Mouse (Mus musculus): ENCODE results near the gene Mknk2.
"Not testable (repeated sequence)": the region's sequence is repeated elsewhere in the genome, so short reads cannot be mapped to it uniquely, and the experiment has no call there.

The Mknk2 gene

GRCm38 (mm10) chr10:80650392-80650791 lies 27.5 kb downstream of the Mknk2 start:
- in situ Hi-C loops (cut with MboI, MseI), result no loop called here

DNA sequence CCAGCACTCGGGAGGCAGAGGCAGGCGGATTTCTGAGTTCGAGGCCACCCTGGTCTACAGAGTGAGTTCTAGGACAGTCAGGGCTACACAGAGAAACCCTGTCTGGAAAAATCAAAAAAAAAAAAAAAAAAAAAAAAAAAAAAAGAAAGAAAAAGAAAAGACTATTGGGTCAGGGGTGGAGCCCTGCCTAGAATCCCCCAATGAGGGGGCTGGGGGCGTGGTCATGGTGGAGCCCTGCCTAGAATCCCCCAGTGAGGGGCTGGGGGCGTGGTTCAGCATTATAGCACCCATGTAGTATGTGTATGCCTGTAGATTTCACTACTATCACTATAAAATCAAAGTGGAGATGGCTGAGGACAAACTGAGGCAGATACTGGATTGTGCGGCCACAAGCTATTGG lies 28.0 kb downstream of the Mknk2 start:
- in situ Hi-C loops (cut with MboI, MseI), result not testable (repeated sequence)

- in situ Hi-C loops (cut with MboI, MseI), result no loop called here
Measured at GRCm38 (mm10) chr10:80646936-80647335, 31.0 kb downstream of the Mknk2 start.

DNA sequence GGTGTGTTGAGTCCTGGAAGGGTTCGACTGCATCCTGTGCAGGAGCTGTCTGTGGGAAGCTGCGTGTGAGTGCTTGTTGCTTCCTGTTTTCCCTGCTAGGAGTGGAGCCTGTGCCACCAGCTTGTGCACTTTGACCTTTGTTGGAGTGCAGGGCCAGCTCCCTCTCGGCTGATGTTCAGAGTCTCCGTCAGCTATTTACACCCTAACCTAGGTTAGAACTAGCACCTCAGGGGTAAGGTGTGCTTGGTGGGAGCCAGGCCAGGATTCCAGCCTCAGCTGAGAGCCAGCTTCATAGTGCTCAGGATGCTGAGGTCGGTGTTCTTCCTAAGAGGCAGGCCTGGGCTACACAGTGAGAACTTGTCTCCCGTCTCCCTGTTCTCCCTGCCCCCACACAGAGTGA lies 42.6 kb downstream of the Mknk2 start:
- in situ Hi-C loops (cut with MboI, MseI), result loop anchor here (10.0 kb wide), 1 partner anchor 181 kb away; no protein-coding TSS in a partner anchor

GRCm38 (mm10) chr10:80628925-80629324 lies 49.0 kb downstream of the Mknk2 start:
- in situ Hi-C loops (cut with MboI, MseI), result loop anchor here (5.0 kb wide), 1 partner anchor 58 kb away; no protein-coding TSS in a partner anchor

DNA sequence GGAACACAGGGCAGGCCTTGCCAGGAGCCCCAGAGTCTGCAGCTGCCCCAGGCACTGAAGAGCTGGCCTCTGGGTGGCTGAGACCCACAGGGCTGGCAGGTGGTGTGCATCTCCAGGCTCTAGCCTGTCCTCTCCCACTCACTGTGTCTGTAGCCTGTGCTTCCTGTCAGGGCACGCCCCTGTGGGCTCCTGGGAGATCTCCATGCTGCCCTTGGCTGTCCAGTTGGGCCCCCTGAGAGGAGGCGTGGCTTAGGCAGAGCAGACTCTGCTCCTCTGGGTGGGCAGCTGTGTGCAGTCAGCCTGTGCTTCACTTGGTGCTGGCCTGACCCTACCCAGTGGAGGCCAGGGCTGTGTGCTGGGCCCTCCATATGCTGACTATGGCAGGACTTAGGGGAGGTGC lies 50.2 kb downstream of the Mknk2 start:
- in situ Hi-C loops (cut with MboI, MseI), result loop anchor here (5.0 kb wide), 1 partner anchor 60 kb away; no protein-coding TSS in a partner anchor

GRCm38 (mm10) chr10:80625764-80626163 lies 52.1 kb downstream of the Mknk2 start:
- in situ Hi-C loops (cut with MboI, MseI), result loop anchor here (5.0 kb wide), 1 partner anchor 62 kb away; no protein-coding TSS in a partner anchor

- in situ Hi-C loops (cut with MboI, MseI), result no loop called here
Measured at GRCm38 (mm10) chr10:80623457-80624191, 54.3 kb downstream of the Mknk2 start.

DNA sequence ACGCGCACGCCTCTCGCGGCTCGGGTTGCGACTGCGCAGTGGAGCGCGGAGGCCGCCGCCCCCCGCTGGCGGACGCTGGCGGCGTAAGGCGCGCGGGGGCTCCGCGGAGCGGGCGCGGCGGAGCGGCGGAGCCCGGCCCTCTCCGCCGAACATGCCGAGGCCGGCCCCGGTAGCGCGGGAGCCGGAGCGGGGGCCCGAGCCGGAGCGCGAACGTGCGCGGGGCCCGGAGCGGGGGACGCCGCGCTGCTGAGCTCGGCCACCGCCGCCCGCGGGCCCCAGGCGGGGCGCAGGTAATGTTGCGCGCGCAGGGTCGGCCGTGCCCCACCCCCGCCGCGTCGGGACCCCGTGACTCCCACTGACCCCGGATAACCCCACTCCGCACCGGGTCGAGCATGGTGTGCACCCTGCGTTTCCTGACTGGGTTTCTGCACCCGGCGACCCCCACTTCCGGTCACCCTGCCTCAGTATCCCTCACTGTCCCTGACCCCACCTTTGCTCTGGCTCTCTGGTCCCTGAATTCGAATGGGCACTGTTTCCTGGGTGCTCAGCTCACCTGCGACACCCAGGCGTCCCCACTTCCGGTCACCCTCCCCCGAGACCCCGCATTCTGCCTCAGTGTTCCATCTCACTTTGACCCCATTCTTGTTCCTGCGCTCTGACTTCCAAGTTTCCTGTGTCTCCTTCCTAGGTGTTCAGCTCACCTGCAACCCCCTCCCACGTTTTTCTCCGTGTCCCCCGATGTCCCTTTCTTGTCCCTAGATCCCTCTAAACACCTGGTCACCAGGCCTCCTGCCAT lies 55.1 kb downstream of the Mknk2 start, which contains the start of gene Csnk1g2:
Gene Csnk1g2 (plus strand): TSS at position 178 of the 796 bp plus-strand sequence.
- in situ Hi-C loops (cut with MboI, MseI), result no loop called here

DNA sequence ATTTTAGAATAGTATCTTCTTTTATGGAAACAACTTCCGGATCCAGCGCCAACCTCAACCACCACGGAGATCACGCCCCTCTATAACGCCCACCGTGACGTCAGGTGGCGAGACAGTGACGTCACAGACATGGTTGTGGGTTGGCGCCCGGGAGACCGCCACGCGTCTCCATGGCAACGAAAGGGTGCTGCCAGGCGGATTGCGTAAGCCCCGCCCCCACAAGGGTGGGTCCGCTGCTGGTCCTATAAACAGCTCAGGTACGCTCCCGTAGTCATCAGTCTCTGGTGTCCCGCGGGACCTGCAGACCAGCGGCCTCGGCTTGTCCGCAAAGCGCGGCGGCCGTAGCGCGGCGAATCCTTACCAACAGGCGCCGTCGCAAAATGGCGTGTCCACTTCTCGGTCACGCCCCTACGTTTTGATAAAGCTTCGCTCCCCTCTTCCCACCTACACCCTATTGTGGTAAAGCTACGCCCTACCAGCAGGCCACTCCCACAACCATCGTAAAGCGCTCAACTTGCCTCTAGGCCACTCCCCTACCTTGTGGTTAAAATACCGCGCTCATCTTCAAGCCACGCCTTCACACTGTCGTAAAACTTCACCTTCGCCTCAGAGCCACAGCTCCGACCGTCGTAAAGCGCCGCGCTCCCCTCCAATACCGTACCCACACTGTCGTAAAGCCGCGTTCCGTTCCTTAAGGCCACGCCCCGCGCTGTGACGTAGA lies 55.8 kb downstream of the Mknk2 start:
- in situ Hi-C loops (cut with MboI, MseI), result no loop called here

DNA sequence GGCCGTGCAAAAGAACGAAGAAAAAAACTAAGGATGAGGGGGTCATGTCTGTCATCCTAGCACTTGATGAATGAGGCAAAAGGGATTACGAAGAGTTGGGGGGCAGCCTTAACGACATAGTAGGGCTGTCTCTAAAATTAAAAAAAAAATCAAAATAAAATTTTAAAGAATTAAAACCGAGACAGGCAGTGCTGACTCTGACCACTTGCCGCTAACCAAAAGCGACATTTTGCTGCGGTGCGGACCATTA lies 56.3 kb downstream of the Mknk2 start:
- in situ Hi-C loops (cut with MboI, MseI), result no loop called here

DNA sequence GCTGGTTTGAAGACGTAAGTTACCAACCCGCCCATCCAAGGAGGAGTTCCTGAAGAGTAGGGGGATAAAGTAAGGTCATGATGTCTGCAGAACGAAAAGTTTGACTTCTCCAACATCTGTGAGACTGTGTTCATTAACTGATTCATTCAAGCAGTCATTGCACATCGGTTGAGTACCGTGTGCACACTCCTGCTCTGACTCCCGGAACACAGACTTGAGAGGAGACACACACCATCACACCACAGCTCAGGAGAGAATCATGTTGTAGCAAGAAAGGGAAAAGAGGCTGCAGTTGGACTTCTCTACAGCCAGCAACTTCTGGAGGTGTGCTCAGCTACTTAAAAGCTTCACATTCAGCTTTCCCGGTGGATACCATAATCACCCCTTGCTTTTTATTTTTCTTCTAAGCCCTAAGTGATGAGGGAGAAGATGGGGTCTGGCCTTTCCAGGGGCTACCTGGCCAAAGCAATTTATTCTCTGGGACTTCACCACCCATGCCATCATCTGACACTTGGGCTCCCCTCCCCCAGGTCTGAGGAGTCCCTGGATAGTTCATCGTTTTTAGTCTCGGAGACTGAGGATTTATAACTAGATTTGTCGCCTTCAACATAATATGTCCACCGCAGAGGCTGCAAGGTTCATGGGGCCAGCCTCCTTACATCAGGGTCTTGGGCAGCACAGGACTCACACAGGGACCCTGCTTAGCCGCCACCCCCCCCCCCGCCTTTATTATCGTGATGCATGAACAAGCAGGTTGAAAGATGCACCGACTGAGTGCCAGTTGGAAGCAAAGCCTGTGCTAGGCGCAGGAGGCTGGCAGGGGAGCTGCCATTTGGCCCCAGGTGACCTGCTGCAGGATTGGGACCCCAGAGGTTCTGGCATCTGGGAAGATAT lies 56.9 kb downstream of the Mknk2 start:
- in situ Hi-C loops (cut with MboI, MseI), result no loop called here

GRCm38 (mm10) chr10:80620365-80620764 lies 57.5 kb downstream of the Mknk2 start:
- in situ Hi-C loops (cut with MboI, MseI), result no loop called here

DNA sequence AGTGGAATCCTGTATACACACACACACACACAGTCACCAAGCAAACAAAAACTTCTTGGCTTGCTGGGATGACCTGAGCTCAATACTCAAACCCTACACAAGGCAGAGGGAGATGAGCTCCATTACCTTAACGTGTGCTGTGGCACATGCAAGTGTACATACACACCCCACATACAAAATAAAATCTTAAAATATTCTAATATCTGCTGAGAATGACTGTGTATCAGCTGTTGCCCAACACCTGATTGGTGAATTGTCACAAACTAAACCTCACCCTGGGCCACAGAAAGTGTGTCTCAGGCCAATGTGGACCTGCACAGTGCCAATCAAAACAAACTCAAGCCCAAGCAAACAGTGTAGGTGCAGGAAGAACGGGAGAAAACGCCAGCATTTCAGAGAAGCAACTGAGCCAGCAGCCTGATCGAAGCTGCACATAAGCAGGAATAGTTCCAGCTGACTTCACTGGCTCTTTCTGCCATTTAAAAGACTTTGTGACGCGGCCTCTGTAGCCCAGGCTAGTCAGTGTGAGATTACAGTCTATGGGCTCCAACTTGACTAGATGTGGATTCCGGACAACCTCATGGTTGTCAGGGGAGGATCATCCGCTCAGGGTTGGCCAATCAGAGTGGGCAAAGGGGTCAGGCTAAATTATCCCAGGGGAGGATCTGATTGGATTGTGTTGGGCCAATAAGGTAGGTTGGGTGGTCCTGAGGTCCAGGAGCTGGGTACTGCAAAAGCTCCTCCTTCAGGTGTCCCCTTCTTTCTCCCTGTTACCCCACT lies 58.3 kb downstream of the Mknk2 start:
- in situ Hi-C loops (cut with MboI, MseI), result loop anchor here (5.0 kb wide), 1 partner anchor 37 kb away; no protein-coding TSS in a partner anchor

GRCm38 (mm10) chr10:80618181-80618580 lies 59.7 kb downstream of the Mknk2 start:
- in situ Hi-C loops (cut with MboI, MseI), result loop anchor here (5.0 kb wide), 1 partner anchor 36 kb away; no protein-coding TSS in a partner anchor
